Mouse (Mus musculus) kidney, embryonic 16.5 days (tissue): Measurements from ENCODE around the gene Cntnap2. TPM values are rescaled to one million over a fixed set of nuclear protein-coding genes. Genes with fewer than 3 reads are reported as not detected.
"Not testable (repeated sequence)": the region's sequence is repeated elsewhere in the genome, so short reads cannot be mapped to it uniquely, and the experiment has no call there.

Source experiments
- ATAC-seq: fragments of 200-750 bp; cut with Nextera tagmentation; 2 replicates; pipeline ENCODE4 v1.8.0; 2017; ENCODE audit warnings: moderate TSS enrichment; ENCODE audit not compliant: low FRiP score, low TSS enrichment
- H3K27ac ChIP-seq: fragments of 300-500 bp; sonication (generic); 2 replicates; pipeline ENCODE4 v1.5.1; 2014; ENCODE audit warnings: low read length
- H3K27me3 ChIP-seq: fragments of 300-500 bp; sonication (generic); 2 replicates; pipeline ENCODE4 v1.6.1; 2014; ENCODE audit warnings: low read length, control low read depth, mixed read lengths; ENCODE audit not compliant: insufficient read depth
- H3K36me3 ChIP-seq: fragments of 300-500 bp; sonication (generic); 2 replicates; pipeline ENCODE4 v1.6.1; 2014; ENCODE audit warnings: low read length, control low read depth, mixed read lengths; ENCODE audit not compliant: insufficient read depth
- H3K4me1 ChIP-seq: fragments of 300-500 bp; sonication (generic); 2 replicates; pipeline ENCODE4 v1.6.1; 2014; ENCODE audit warnings: low read length, control low read depth, mixed read lengths; ENCODE audit not compliant: insufficient read depth
- H3K4me2 ChIP-seq: fragments of 300-500 bp; sonication (generic); replicated peaks from 2 replicates; pipeline ENCODE4 v1.6.1; 2014; ENCODE audit warnings: low read depth, low read length
- H3K4me3 ChIP-seq: fragments of 300-500 bp; sonication (generic); 2 replicates; pipeline ENCODE4 v1.5.1; 2014; ENCODE audit warnings: mild to moderate bottlenecking, low read length
- H3K9ac ChIP-seq: fragments of 300-500 bp; sonication (generic); replicated peaks from 2 replicates; pipeline ENCODE4 v1.6.1; 2014; ENCODE audit warnings: low read length
- H3K9me3 ChIP-seq: fragments of 300-500 bp; sonication (generic); 2 replicates; pipeline ENCODE4 v1.6.1; 2016; ENCODE audit warnings: low read length, control low read depth
- WGBS: fragments of 180-500 bp; shearing (Covaris S2); extraction: QIAGEN DNeasy Blood & Tissue Kit; methylation state at CpG from one replicate; pipeline ENCODE4 v1.1.7; 2014; 5-methylcytosine and 5-hydroxymethylcytosine counted together
- polyA plus RNA-seq: library from polyadenylated mRNA; unstranded; fragments of >200 nt; fragmentation: Nextera tagmentation; extraction: Ambion mirVana; gene quantifications from 2 replicates; pipeline ENCODE4 v1.2.1, GENCODE M21; 2015

Gene Cntnap2
- polyA plus RNA-seq, 1 experiment from 2014 or later: 2.2 TPM

- no peak for ATAC-seq
- Histone ChIP-seq H3K9ac (no peak overlapping the region), H3K9me3 (no peaks in the 10 kb centered on the region), H3K4me3 (no peak overlapping the region), H3K4me2 (no peak overlapping the region), H3K27ac (no peak overlapping the region), H3K4me1 (no peaks in the 10 kb centered on the region), H3K36me3 (no peaks in the 10 kb centered on the region), H3K27me3 (no peaks in the 10 kb centered on the region)
- 70% methylated on average over 7 of the region's 7 CpGs for WGBS
Measured at GRCm38 (mm10) chr6:47190282-47190681, 2131.1 kb downstream of the Cntnap2 start.

GRCm38 (mm10) chr6:47191277-47191800, 2132.2 kb downstream of the Cntnap2 start:
- ATAC-seq: no peak
- Histone ChIP-seq H3K27me3 (no peaks in the 10 kb centered on the region), H3K4me3 (no peak overlapping the region), H3K9me3 (no peaks in the 10 kb centered on the region), H3K9ac (no peak overlapping the region), H3K4me2 (peak overlapping the region; percentile 22), H3K4me1 (no peaks in the 10 kb centered on the region), H3K27ac (no peak overlapping the region), H3K36me3 (no peaks in the 10 kb centered on the region)
- 21% methylated on average over 7 of the region's 7 CpGs for WGBS

DNA sequence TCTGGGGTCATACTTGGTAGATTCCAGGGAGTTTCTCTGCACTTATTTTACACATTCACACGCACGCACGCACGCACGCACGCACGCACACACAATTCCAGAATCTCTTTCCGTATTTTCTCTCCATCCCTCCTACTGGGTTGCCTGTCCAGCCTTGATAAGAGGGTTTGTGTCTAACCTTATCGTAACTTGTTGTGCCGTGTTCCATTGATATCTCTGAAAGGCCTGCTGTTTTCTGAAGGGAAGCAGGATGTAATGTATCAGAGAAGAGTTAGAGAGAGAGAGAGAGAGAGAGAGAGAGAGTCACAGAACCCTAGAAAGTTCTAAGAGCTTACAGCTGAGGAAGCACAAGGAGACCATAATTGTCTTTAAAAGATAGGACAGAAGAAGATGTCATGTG, 2132.8 kb downstream of the Cntnap2 start:
- no peaks in the 10 kb centered on the region for H3K36me3 ChIP-seq
- no peak overlapping the region for H3K9ac ChIP-seq
- peak overlapping the region; percentile 22 for H3K4me2 ChIP-seq
- no peaks in the 10 kb centered on the region for H3K27me3 ChIP-seq
- no peak overlapping the region for H3K27ac ChIP-seq
- H3K9me3 ChIP-seq: no peaks in the 10 kb centered on the region
- no peak overlapping the region for H3K4me3 ChIP-seq
- no peaks in the 10 kb centered on the region for H3K4me1 ChIP-seq
- 80% methylated on average over 10 of the region's 10 CpGs for WGBS
- ATAC-seq: no peak

GRCm38 (mm10) chr6:47192478-47192877, 2133.3 kb downstream of the Cntnap2 start:
- H3K27ac ChIP-seq: no peak overlapping the region
- no peaks in the 10 kb centered on the region for H3K9me3 ChIP-seq
- H3K27me3 ChIP-seq: no peaks in the 10 kb centered on the region
- H3K4me2 ChIP-seq: no peak overlapping the region
- H3K36me3 ChIP-seq: no peaks in the 10 kb centered on the region
- H3K4me3 ChIP-seq: no peak overlapping the region
- H3K9ac ChIP-seq: no peak overlapping the region
- no peaks in the 10 kb centered on the region for H3K4me1 ChIP-seq
- 65% methylated on average over 9 of the region's 9 CpGs for WGBS
- peak; percentile 70; the same call in 1 of the 2 replicates for ATAC-seq

GRCm38 (mm10) chr6:47197570-47197969, 2138.4 kb downstream of the Cntnap2 start:
- no peak overlapping the region for H3K4me3 ChIP-seq
- H3K9me3 ChIP-seq: peaks cover 4% of the 10 kb centered on the region; the same call in 1 of the 2 replicates
- no peak overlapping the region for H3K27ac ChIP-seq
- H3K36me3 ChIP-seq: no peaks in the 10 kb centered on the region
- ATAC-seq: no peak
- no peaks in the 10 kb centered on the region for H3K4me1 ChIP-seq
- H3K27me3 ChIP-seq: no peaks in the 10 kb centered on the region
- no peak overlapping the region for H3K4me2 ChIP-seq
- H3K9ac ChIP-seq: no peak overlapping the region

DNA sequence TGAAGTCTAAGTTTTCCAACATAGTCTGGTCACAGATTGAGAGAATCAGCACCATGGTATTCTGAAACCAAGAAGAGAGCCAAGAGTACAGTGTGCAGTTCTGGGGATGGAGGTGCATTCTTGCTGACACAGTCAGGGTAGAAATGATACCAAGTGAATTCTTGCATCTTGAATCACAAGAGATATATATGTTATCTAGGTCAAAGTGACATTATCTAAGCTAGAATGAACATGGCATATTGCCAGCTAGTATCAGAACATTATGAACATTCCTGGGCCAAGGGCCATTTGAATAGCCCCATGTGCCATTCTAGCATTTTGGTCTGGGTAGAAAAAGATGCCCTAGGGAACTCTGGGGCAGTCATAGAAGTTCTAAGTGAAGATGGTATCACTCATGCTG, 2141.5 kb downstream of the Cntnap2 start:
- Histone ChIP-seq H3K9ac (no peak overlapping the region), H3K4me1 (no peaks in the 10 kb centered on the region), H3K36me3 (no peaks in the 10 kb centered on the region), H3K4me3 (no peak overlapping the region), H3K4me2 (no peak overlapping the region), H3K27ac (no peak overlapping the region), H3K9me3 (peaks cover 4% of the 10 kb centered on the region; the same call in 1 of the 2 replicates), H3K27me3 (no peaks in the 10 kb centered on the region)
- no peak for ATAC-seq

DNA sequence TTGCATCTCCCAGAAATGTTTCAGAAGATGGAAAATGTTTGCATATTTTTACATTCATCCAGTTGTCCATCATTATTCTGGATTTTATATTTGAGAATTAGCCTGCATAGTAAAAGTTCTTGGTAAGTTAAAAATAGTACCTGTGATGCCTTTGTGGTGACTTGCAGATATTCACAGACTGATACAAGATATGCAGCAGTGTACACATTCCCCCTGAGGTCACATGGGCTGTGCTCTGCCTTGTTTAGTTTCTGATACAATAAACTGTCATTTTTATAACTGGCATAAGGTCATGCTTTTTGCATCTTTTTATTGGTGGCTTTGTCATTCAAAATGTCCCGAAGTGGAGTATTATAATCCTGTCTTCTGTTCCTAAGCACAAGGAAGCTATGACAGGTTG, 2148.9 kb downstream of the Cntnap2 start:
- no peak for ATAC-seq
- 85% methylated on average over 1 of the region's 1 CpGs for WGBS
- Histone ChIP-seq H3K9ac (no peak overlapping the region), H3K4me3 (no peak overlapping the region), H3K4me2 (no peak overlapping the region), H3K36me3 (no peaks in the 10 kb centered on the region), H3K9me3 (no peaks in the 10 kb centered on the region), H3K27me3 (no peaks in the 10 kb centered on the region), H3K4me1 (no peaks in the 10 kb centered on the region), H3K27ac (no peak overlapping the region)

DNA sequence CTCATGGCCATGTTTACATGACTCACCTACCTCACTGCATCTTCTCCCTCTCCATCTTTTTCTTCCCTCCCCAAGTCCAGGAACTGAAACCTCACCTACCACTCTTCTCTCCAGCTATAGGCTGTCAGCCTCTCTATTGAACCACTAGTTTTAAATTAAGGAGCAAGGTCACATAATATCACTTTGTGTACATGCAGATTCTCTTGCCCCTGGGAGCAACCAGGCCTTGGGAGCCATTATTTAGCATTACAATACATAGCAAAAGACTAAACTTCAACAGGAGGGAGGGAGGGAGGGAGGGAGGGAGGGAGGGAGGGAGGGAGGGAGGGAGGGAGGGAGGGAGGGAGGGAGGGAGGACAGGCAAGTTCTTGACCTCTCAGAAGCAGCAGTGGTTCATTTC, 2155.6 kb downstream of the Cntnap2 start:
- Histone ChIP-seq H3K4me2 (no peak overlapping the region), H3K36me3 (no peaks in the 10 kb centered on the region), H3K27ac (no peak overlapping the region), H3K9ac (no peak overlapping the region), H3K4me3 (no peak overlapping the region), H3K9me3 (no peaks in the 10 kb centered on the region), H3K27me3 (no peaks in the 10 kb centered on the region), H3K4me1 (no peaks in the 10 kb centered on the region)
- ATAC-seq: no peak

DNA sequence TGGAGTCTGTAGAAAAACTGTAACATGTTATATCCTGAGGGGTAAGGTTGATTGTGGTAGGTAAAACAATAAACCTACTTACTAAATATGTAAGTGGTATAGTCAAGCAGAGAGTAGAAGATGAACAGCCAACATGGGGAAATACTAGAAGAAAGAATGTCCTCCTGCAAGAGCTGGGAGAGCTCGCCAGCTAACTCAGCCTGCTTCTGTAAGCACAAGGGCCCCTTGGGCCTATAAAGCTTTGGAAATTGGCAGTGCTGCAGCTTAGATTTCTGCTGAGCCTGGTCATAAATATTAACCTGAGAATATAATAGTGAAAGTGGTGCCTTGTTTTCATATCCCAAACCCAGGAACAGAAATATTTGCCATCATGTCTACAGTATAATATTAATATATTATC, 2164.4 kb downstream of the Cntnap2 start:
- not testable (repeated sequence) for ATAC-seq, H3K9me3 ChIP-seq, H3K4me3 ChIP-seq, H3K36me3 ChIP-seq, H3K4me1 ChIP-seq, H3K4me2 ChIP-seq, H3K9ac ChIP-seq, H3K27ac ChIP-seq, H3K27me3 ChIP-seq
- WGBS: 39% methylated on average over 1 of the region's 1 CpGs

- H3K4me1 ChIP-seq, H3K27ac ChIP-seq, H3K27me3 ChIP-seq, H3K36me3 ChIP-seq, H3K4me3 ChIP-seq, ATAC-seq, H3K9me3 ChIP-seq, H3K9ac ChIP-seq, H3K4me2 ChIP-seq: not testable (repeated sequence)
- WGBS: 75% methylated on average over 3 of the region's 3 CpGs
Measured at GRCm38 (mm10) chr6:47225391-47225790, 2166.2 kb downstream of the Cntnap2 start.
